Mouse (Mus musculus) 3T3-L1 (cell line): ENCODE results near the gene Rcan1.
A peak's percentile ranks its signal among the peaks of the same experiment; 100 is the strongest.
"Not testable (repeated sequence)": the region's sequence is repeated elsewhere in the genome, so short reads cannot be mapped to it uniquely, and the experiment has no call there.

Experiments
- DNase-seq: peaks from one replicate; pipeline ENCODE4 v3.0.0-alpha.2; 2015; ENCODE audit warnings: low read depth, low spot score

Gene Rcan1

DNA sequence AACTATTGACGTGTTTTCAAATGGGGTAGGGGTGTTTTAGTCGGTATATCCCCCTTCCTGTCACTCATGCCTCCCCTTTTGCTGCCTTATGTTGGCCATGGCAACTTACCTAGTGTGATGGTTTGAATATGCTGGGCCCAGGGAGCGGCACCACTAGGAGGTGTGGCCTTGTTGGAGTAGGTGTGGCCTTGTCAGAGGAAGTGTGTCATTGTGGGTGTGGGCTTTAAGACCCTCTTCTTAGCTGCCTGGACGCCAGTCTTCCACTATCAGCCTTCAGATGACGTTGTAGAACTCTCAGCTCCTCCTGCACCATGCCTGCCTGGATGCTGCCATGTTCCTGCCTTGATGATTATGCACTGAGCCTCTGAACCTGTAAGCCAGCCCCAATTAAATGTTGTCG lies at the start of gene Rcan1:
Rcan1 (minus strand) TSS at position 162 of the 400 bp plus-strand sequence.
- no peak for DNase-seq

DNA sequence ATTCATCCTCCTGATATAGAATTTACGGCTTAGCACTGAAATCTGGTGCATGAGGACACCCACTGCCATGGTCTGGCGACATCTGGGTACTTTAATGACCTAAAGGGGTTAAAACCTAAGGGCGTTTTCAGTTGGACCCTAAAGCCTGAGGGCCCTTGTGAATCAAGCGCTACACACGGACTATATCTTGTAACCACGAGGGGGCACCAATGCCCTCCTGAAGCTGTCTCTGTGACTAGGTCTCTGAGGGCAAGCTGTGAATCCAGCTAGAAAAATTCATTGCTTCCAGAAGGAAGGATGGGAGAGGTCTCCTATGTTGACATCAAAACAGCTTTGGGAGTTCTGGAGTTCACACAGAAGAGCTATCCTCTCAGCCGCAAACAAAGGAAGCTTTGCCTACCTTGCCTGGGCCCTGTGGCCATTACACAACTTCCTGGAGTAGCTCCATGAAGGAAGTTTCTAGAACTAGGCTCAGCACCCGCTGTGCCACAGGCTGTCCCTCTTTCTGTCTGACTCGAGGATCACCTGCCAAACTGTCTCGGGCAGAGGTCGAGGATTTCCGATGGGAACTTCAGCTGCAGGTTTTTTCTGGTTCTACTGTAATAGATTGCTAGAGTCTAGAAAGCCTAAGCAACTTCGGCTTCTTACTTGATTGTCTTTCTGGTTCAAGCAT lies 49.3 kb upstream of the Rcan1 start:
- DNase-seq = peak; percentile 86

DNA sequence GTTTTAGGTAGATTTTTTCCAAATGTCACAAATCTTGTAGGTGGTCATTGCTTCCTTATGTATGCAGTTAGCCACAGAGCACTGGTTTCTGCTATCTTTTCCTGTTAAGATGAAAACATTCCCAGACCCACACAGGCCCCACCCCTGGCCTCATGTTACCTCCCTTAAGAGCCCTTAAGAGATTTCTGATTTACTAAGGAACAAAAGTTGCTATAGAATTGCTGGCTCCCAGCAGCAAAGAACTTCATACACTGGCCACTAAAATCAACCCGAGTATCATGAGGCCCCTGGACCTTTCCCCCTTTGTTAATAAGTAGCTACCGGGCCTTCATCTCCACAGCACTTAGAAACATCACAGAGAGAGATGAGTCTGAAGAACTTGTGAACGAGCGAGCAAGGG lies 48.1 kb upstream of the Rcan1 start:
- no peak for DNase-seq

DNA sequence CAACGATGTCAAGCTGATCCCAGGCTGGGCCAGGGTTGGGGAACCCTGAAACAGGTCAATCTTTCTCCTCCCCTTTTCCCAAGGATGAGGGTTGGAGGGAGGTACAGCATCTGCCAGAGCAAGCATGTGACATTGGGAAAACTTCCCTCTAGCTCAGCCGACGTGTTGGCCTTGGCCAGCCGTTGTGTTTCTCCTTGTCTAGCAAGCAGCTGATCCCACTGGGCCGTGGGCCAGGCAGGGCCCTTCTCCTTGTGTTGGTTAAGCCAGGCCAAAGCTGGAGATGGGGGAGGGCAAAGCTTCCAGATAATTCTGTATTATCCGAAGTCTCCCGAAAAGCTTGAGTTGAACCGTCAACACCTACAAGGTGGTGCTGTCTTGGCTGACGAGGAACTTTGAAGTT lies 45.5 kb upstream of the Rcan1 start:
- DNase-seq = no peak

DNA sequence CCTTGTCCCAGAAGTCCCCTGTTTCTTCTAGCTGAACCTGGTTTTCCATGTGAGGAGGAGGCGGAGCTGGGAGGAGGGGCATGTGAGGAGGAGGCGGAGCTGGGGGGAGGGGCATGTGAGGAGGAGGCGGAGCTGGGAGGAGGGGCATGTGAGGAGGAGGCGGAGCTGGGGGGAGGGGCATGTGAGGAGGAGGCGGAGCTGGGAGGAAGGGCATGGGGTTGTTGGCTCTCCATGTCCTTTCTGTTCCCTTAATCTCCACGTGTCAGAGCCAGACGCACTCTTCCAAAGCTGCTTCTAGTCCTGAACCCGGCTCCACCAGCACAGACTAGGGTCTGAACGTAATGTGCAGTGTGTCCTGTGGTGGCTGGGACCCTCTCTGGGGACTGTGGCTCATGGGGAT lies 44.2 kb upstream of the Rcan1 start:
- DNase-seq = not testable (repeated sequence)

DNA sequence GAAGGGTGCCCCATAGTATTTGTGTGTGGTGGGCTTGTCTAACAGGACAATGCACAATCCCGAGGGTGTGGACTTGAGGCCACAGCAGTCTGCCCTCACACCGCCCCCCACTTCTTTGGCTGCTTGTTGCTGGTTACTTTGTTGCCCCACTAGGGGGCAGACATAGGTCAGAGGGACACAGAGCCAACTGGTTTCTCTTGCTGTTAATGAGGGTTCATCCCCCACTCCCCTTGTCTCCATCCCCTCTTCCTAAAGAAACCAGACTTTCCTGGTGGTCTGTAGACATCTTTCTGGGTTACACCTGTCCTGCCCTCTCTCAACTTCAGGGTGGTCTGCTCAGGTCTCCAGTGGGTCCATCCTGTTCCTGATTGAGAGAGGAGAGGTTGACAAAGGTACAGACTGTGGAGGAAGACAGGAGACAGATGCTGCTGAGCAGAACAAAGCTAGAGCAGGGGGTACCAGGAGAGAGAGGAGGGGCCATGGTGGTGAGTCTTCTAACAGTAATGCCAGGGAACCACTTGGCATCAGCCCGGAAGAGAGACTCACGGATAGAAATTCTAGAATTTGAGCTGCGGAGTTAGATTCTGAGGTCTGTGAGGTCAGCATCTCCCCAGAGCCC lies 41.2 kb upstream of the Rcan1 start:
- DNase-seq = peak; percentile 60

DNA sequence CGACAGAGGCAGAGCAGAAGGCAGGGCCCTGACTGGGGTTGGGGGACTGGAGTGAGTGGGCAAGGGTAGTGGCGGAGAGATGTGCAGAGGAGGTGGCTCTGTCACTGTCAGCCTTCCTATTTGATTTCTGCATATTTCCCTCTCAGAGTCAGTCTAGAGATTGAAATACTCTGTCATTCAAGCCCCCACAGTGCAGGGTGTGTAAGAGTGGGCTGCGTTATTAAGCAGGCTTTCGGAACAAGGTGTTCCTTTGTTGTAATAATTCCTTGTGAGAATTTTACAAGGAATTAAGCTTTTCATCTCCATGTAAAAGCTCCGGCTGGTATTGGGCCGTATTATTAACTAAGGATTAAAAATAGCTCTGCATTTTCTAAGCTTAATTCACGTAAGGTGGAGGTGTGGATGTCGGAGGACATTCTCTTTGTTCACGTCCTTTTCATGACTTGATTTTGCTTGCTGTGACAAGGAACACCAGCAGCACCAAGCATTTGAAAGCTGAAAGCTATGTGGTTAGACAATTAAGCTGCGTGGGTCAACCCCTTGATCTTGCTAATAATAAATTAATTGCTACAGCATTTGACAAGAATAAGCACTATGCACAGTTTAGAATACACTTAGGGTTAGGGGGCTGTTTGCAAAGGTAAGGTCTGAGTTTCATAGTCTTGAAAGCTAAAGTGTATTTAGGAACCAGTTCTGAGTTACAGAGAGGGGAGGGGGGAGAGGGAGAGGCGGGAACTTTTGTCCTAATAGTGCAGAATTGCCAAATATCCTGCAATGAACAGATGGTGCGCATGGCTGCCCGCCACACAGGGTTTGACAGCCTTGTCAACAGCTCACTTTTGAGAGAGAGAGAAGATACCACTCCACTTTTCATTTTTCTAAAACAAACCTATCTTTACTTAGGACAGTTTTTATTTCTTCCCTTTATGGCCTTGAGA lies 40.4 kb upstream of the Rcan1 start:
- DNase-seq = no peak

DNA sequence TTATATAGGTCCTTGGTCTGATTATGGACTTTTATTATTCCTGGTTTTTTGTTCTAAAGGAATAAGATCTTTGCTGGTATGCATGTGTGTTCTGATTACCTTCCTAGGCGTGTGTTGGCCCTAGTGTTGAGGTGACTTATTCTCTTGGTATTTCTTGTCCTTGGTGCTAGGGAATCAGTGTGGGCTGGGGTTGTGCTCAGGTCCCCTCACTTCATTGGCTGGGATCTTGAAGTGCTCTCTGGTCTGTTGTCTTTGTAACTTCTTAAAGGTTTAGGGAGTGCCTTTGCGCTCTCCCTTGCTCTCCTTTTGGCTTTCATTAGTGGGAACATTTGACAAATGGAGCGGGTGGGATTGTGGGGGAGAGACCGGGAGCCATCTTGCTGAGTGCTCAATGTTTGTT lies 36.9 kb upstream of the Rcan1 start:
- DNase-seq = no peak

DNA sequence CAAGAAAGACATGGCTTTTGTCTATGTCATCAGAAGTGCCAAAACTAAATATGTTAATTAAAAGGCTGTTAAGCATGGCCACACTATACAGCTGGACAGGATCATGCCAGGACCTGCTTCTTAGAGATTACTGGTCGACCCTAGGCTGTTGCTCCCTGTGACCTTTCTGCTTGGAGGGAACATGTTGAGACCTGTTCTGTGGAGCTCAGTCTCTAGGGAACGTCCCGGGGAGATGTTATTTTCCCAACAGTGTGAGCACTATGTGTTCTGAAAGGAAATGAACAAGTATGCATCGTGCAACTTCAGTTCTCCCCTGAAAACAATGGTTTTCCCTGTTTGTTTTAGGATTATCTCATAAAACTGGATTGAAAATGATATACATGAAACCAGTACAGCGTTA lies 32.4 kb upstream of the Rcan1 start:
- no peak for DNase-seq

DNA sequence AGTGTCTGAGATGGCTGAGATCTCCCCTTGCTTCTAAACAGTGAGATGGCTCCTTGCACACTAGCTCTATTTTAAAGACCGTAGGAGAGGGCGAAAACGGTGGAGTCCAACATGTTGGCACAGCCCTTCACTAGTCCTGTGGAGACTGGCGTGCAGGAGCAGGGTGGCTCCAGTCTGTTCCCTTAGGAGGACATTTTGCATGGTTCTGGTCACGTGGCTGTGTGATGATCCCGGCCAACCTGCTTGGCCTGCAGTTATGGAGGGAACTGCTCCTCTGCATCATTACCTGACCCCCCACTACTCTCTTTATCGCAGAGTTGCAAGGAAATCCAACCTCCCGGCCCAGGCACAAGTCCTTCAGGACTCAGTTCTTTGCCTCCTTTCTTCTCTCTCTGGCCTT lies 29.9 kb upstream of the Rcan1 start:
- DNase-seq = no peak

DNA sequence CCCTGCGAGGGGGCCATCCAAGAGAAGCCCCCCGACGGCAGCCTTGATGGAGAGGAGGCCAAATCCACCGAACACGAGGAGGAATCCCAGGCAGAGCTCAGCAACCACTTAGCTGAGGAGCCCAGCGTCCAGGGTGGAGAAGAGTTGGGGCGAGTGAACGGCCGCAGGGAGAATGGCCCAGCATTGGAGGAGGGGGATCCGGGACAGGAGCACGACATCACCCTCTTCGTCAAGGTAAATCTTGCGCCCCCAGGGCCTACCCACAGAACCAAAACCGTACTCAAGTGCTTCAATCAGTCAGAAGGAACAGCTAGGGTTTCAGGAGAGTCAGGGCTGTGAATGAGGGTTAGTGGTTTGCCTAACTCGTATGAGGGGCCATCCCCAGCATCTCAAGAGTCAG lies 28.7 kb upstream of the Rcan1 start:
- no peak for DNase-seq

DNA sequence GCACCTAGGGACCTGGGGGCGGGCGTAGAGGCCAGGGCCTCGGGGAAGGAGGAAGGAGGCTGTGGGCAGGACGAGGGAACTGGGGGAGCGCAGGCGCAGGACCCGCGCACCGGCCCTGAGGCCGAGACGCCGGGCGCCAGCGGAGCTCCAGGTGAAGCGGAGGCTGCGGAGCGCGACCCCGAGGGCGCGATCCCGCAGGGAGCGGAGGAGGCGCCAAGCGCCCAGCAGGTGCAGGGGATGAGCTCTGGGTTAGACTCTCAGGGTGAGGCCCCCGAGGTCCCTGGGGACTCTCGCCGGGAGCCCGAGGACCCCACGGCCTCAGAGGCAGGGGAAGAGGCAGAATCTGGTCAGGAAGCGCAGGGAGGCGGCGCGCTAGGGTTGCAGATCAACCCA lies 27.9 kb upstream of the Rcan1 start:
- DNase-seq = no peak

DNA sequence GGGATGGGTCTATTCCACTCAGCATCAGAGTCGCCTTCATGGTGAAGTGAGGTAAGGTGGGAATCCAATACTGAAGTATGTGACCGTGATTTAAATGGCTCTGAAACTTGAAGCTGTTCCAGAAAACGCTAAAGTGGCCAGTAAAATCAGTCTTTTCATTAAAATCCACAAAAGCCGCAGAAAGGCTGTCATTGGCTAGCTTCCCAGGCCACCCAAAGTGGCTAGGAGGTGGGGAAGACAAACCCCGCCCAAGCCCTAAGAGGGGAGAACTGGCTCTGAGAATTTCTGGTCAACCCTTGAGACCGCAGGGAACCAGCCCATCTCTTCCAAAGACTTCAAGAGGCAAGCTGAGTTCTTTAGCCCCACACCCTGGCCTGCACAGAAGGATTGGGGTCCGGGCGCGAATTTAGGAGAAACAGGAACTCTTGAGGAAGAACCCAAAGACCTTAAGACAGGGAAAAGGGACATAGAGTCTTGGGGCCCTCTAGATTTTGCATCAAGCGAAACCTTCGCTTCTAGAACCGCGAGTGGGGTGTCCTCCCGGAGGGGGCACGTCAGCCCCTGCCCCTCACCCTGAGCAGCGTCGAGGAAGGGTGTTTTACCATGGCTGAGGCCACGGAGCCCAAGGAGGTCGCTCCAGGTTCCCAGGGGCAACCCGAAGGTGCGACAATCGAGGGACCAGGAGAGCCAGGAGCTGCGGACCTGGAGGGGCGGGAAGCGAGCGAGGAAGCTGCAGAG lies 27.4 kb upstream of the Rcan1 start:
- no peak for DNase-seq

DNA sequence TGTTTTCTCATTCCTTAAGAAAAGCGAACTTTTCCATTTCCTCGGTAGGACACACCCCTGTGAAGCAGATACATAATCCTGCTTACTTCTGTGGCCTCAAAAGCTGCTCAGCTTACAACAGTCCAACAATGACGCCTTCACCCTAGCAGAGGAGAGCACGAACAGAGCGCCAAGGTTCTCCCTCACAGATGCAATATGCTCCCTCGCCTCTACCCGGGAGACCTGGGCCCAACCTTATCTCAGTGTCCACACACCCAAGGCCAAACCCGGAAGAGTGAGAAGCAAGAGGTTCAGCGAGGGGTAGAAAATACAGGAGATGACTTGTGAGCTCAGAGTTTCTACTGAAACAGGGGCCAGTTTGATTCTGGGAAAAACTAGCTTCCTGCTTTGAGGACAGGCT lies 18.7 kb upstream of the Rcan1 start:
- no peak for DNase-seq

DNA sequence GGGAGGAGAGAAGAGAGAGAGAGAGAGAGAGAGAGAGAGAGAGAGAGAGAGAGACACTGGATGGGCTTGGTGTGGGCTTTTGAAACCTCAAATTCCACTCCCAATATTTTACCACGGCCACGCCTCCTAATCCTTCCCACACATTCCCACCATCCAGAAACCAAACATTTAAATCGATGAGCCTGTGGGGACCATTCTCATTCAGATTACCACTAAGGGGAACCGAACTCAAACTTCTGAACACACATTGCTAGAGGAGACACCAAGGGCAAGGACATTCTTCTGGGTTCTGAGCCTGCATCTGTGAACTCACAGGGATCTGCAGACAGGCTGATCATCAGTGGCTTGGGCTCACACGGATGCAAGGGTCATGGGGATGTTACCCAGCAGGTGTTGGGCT lies 17.8 kb upstream of the Rcan1 start:
- no peak for DNase-seq

DNA sequence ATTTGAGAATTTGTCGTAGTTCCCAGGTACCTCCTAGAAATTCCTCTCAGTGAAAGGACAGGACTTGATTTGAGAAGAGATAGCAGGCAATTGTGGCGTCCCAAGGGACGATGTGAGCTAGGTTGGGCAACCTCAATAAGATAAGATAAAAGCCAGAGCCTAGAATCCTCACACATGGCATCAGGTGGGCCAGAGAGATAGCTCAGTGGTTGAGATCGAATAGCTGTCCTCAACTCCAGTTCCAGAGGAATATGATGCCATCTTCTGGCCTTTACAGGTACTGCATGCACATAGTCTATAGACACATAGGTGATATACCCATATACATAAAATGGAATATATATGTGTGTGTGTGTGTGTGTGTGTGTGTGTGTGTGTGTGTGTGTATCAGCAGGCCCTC lies 16.8 kb upstream of the Rcan1 start:
- peak; percentile 73 for DNase-seq

DNA sequence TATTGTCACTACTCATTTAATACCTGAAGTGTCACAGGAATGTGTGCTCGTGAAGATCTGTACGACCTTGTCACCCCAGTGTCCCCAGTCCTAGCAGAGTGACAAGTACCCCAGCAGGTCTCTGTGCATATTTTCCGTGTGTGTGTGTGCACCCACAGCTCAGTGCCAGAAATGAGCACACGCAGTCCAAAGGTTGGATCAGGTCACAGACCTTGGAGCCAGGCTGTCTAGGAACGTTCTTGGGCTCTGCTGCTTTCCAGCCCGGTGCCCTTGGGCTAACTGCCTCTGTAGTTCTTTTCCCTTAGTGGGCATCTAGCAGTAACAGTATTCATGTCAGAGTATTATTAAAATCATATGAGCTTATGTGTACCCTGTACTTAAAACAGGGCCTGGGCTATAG lies 16.4 kb upstream of the Rcan1 start:
- DNase-seq = no peak

DNA sequence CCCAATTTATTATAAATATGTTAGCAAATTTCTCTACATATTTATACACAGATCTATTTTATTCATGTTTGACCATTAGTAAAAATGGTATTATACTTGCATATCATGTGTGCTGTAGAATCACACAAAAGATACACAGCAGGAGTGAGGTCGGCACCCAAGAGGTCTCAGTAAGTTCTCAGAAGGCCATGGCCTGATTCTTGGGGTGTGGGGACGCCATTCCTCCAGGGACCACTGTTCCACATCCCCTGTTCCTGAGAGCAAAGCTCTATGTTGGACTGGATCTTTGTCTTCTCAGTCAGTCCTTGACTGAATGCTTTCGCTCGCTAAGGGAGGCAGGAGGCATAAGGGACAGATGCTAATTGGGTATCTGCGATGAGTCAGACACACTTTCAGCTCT lies 14.8 kb upstream of the Rcan1 start, which contains the start of gene Clic6:
Clic6 (plus strand) TSS at position 301 of the 400 bp plus-strand sequence.
- DNase-seq = no peak

DNA sequence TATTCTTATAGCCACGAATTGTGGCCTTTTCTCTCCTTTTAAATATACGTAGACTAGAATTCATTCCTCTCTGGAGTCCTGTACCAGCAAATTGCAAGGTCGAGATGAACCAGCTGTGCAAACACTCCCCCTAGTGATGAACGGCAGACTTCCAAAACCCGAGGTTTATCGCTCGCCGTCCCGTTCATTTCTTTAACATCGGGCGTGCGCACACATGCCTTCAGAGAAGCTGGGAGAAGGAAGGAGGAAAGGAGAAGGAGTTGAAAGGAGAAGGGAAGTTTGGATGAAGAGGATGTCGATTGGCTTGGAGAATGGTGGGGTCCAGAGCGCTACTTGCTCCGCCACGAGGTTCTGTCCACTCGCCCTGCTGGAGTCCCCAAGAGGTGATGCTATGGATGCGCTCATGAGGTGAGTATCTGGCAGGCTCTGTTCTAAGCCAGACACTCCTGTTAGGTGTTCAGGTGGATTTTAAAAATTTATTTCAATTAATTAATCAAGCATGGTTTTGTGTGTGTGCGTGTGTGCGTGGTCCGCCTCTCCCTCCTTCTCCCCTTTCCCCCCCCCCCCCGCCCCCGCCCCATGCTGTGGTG lies 8.0 kb upstream of the Rcan1 start:
- peak; percentile 58 for DNase-seq

DNA sequence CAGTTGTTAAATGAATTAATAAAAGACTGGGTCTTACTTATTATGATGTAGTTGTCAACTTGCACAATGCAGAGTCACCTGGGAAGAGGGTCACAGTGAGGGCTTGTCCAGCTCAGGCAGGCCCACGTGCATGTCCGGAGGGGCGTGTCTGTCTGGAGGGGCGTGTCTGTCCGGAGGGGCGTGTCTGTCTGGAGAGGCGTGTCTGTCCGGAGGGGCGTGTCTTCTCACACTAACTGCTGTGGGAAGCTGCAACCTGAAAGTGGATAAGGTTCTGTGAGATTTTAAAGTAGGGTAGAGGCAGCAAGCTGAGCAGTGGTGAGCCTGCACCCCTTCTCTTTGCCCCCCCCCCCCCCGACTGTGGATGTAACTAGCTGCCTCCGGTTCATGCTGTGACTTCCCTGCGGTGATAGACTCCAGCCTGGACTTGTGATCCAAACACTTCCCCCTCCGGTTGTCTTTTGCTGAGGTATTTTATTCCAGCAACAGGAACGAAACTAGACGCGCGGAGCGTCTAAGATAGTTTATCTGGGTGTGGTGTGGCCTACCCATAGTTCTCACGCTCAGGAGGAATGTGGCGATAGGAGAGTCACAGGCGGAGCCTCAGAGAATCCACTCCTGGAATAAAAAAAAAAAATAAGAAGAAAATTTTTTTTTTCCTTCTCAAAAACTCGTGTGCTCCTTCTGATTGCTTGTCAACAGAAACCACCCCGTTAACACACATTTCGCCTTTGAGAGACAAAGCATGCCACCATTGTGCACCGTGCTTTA lies 4.6 kb upstream of the Rcan1 start:
- no peak for DNase-seq

DNA sequence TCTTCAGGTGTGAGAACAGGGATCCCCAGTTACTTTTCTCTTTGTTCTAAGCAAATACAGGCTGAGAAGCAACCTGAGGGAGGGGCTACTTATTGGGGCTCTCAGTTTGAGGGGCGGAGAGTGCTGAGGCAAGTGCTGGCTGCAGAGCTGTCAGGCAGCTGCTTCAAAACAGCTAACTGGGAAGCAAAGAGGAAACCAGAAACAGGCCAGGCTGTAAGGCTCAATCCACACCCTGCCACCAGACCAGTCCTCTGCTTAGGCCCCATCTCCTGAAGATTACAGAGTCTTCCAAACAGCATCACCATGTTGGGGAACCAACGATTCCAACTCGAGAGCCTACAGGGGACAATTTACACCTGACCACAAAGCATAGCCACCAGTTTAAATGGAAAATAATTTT lies 2.2 kb upstream of the Rcan1 start:
- DNase-seq = no peak
